Mouse (Mus musculus) small intestine, adult 2 months (tissue): Measurements from ENCODE around the gene Reg4.

Source experiments
- CTCF ChIP-seq: fragments of 200-500 bp; IDR thresholded peaks from 2 replicates; pipeline ENCODE4 v1.5.1; 2012; ENCODE audit warnings: low read depth, mild to moderate bottlenecking, control low read depth, inconsistent platforms, low read length, moderate library complexity, mixed read lengths; ENCODE audit not compliant: insufficient replicate concordance, insufficient read length; ENCODE audit errors: extremely low read depth
- POLR2A ChIP-seq: fragments of 200-500 bp; IDR thresholded peaks from 2 replicates; pipeline ENCODE4 v1.6.1; 2012; ENCODE audit warnings: low read depth, mild to moderate bottlenecking, control low read depth, inconsistent platforms, low read length, moderate library complexity

GRCm38 (mm10) chr3:98279682-98280081, 57.7 kb downstream of the Reg4 start:
- TF ChIP-seq CTCF (no peak), POLR2A (no peak)
